Mouse (Mus musculus): ENCODE results near the gene Hpse2. TPM values are rescaled to one million over a fixed set of nuclear protein-coding genes. Genes with fewer than 3 reads are reported as not detected.
A peak's percentile ranks its signal among the peaks of the same experiment; 100 is the strongest.
"Not testable (repeated sequence)": the region's sequence is repeated elsewhere in the genome, so short reads cannot be mapped to it uniquely, and the experiment has no call there.

The Hpse2 gene
- polyA plus RNA-seq, 1 experiment from 2014 or later = 1.1 TPM

- no peaks in the 10 kb centered on the region for H3K9me3 ChIP-seq (ENCODE audit: control insufficient read depth, low read length)
- H3K4me1 ChIP-seq (ENCODE audit: control insufficient read depth in 2 of 2, insufficient read depth in 2 of 2, low read length in 2 of 2) = peaks cover 2 to 4% of the 10 kb centered on the region in 2 experiments; a peak in 2 of 4 replicates
- 2% methylated on average over 30 of the region's 31 CpGs for WGBS
- peaks cover 4% of the 10 kb centered on the region; the same call in 1 of the 2 replicates for H3K27me3 ChIP-seq (ENCODE audit: control insufficient read depth, insufficient read depth, low read length)
- H3K9ac ChIP-seq (ENCODE audit: low read length) = peak overlapping the region; percentile 48
- peak overlapping the region; percentile 46 to 51 for H3K4me3 ChIP-seq (ENCODE audit: control insufficient read depth in 1 of 2, insufficient read depth in 1 of 2, low read depth in 1 of 2, low read length in 2 of 2)
- peak overlapping the region; percentile 78 for H3K4me2 ChIP-seq (ENCODE audit: low read length)
- H3K27ac ChIP-seq (replicated peaks in 1 of 2; ENCODE audit: control insufficient read depth in 1 of 2, insufficient read depth in 1 of 2, low read depth in 2 of 2, low read length in 2 of 2) = no peak overlapping the region
- ATAC-seq (ENCODE audit: insufficient number of reproducible peaks, insufficient read depth, low FRiP score, low read depth) = peak; percentile 35
- H3K36me3 ChIP-seq (ENCODE audit: control insufficient read depth, insufficient read depth, low read length) = no peaks in the 10 kb centered on the region
Observed at GRCm38 (mm10) chr19:42794914-42795613, 593.1 kb downstream of the Hpse2 start.

GRCm38 (mm10) chr19:42788311-42788710 is 599.8 kb downstream of the Hpse2 start:
- Histone ChIP-seq H3K9me3 (ENCODE audit: control insufficient read depth, low read length) (no peaks in the 10 kb centered on the region), H3K9ac (ENCODE audit: low read length) (no peak overlapping the region), H3K4me3 (ENCODE audit: control insufficient read depth in 1 of 2, insufficient read depth in 1 of 2, low read depth in 1 of 2, low read length in 2 of 2) (no peak overlapping the region), H3K27ac (replicated peaks in 1 of 2; ENCODE audit: control insufficient read depth in 1 of 2, insufficient read depth in 1 of 2, low read depth in 2 of 2, low read length in 2 of 2) (no peak overlapping the region), H3K4me1 (ENCODE audit: control insufficient read depth in 2 of 2, insufficient read depth in 2 of 2, low read length in 2 of 2) (peaks cover 0 to 3% of the 10 kb centered on the region in 2 experiments; a peak in 2 of 4 replicates), H3K36me3 (ENCODE audit: control insufficient read depth, insufficient read depth, low read length) (no peaks in the 10 kb centered on the region), H3K4me2 (ENCODE audit: low read length) (no peak overlapping the region), H3K27me3 (ENCODE audit: control insufficient read depth, insufficient read depth, low read length) (peaks cover 5% of the 10 kb centered on the region)
- ATAC-seq (ENCODE audit: insufficient number of reproducible peaks, insufficient read depth, low FRiP score, low read depth) = no peak
- 32% methylated on average over 5 of the region's 5 CpGs for WGBS

DNA sequence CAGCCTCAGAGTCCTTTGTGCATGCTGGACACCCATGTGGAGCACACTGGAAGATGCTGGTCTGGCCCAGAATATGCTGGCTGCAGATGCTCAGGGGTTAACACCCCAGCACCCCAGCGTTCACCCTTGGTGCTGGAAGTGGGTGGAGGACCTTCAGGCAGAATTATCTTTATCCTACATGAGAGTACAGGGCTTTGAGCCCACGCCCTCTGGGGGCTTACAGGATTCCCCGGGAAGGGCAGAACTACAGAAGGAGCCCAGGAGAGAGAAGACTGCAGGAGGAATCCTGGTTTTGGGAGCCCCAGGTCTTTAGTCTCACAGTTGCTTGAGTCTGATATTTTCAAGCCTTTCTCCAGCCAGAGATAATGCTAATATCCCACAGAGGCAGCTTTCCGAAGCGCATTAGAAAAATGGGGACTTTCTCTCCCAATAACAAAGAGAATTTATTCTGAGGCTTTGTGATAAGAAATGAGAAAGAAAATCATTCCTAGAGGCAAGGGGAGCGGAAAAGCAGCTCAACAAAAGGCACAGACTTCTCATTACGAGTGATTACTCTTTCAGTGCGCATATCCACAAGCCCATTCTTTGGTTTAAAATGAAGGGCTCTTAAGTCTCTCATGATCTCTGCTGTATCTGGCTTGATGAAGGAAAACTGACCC is 602.5 kb downstream of the Hpse2 start:
- Histone ChIP-seq H3K27ac (replicated peaks in 1 of 2; ENCODE audit: control insufficient read depth in 1 of 2, insufficient read depth in 1 of 2, low read depth in 2 of 2, low read length in 2 of 2) (no peak overlapping the region), H3K4me2 (ENCODE audit: low read length) (no peak overlapping the region), H3K36me3 (ENCODE audit: control insufficient read depth, insufficient read depth, low read length) (no peaks in the 10 kb centered on the region), H3K9ac (ENCODE audit: low read length) (no peak overlapping the region), H3K9me3 (ENCODE audit: control insufficient read depth, low read length) (no peaks in the 10 kb centered on the region), H3K4me3 (ENCODE audit: control insufficient read depth in 1 of 2, insufficient read depth in 1 of 2, low read depth in 1 of 2, low read length in 2 of 2) (no peak overlapping the region), H3K27me3 (ENCODE audit: control insufficient read depth, insufficient read depth, low read length) (peaks cover 5% of the 10 kb centered on the region), H3K4me1 (ENCODE audit: control insufficient read depth in 2 of 2, insufficient read depth in 2 of 2, low read length in 2 of 2) (peaks cover 0 to 2% of the 10 kb centered on the region in 2 experiments; a peak in 1 of 4 replicates)
- no peak for ATAC-seq (ENCODE audit: insufficient number of reproducible peaks, insufficient read depth, low FRiP score, low read depth)
- 46% methylated on average over 8 of the region's 8 CpGs for WGBS

- H3K36me3 ChIP-seq (ENCODE audit: control insufficient read depth, insufficient read depth, low read length) = no peaks in the 10 kb centered on the region
- H3K9ac ChIP-seq (ENCODE audit: low read length) = no peak overlapping the region
- no peak overlapping the region for H3K4me2 ChIP-seq (ENCODE audit: low read length)
- 10% methylated on average over 2 of the region's 2 CpGs for WGBS
- no peak overlapping the region for H3K4me3 ChIP-seq (ENCODE audit: control insufficient read depth in 1 of 2, insufficient read depth in 1 of 2, low read depth in 1 of 2, low read length in 2 of 2)
- ATAC-seq (ENCODE audit: insufficient number of reproducible peaks, insufficient read depth, low FRiP score, low read depth) = no peak
- H3K9me3 ChIP-seq (ENCODE audit: control insufficient read depth, low read length) = no peaks in the 10 kb centered on the region
- peaks cover 5% of the 10 kb centered on the region for H3K27me3 ChIP-seq (ENCODE audit: control insufficient read depth, insufficient read depth, low read length)
- no peak overlapping the region for H3K27ac ChIP-seq (replicated peaks in 1 of 2; ENCODE audit: control insufficient read depth in 1 of 2, insufficient read depth in 1 of 2, low read depth in 2 of 2, low read length in 2 of 2)
- H3K4me1 ChIP-seq (ENCODE audit: control insufficient read depth in 2 of 2, insufficient read depth in 2 of 2, low read length in 2 of 2) = peaks cover under 1 to 2% of the 10 kb centered on the region in 2 experiments; a peak in 2 of 4 replicates
Observed at GRCm38 (mm10) chr19:42785129-42785528, 603.0 kb downstream of the Hpse2 start.

DNA sequence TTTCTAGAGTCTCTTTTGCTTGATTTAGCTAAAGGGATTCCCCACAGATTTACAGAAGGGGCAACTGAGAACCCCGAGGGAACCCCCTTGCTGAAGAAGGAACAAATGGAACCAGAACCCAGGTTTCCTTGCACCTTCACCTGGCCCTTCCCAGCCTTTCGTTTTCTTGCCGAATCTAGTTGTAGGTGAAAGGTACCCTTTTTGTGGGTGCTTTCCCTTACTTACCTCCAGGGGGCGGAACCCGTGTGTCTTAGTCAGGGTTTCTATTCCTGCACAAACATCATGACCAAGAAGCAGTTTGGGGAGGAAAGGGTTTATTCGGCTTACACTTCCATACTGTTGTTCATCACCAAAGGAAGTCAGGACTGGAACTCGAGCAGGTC is 608.0 kb downstream of the Hpse2 start:
- Histone ChIP-seq H3K9ac (ENCODE audit: low read length) (peak overlapping the region; percentile 74), H3K4me2 (ENCODE audit: low read length) (peak overlapping the region; percentile 71), H3K27ac (replicated peaks in 1 of 2; ENCODE audit: control insufficient read depth in 1 of 2, insufficient read depth in 1 of 2, low read depth in 2 of 2, low read length in 2 of 2) (peak overlapping the region; percentile 59 to 77; a peak in 3 of 4 replicates), H3K4me3 (ENCODE audit: control insufficient read depth in 1 of 2, insufficient read depth in 1 of 2, low read depth in 1 of 2, low read length in 2 of 2) (peak overlapping the region; percentile 65 to 91)
- not testable (repeated sequence) for H3K9me3 ChIP-seq (ENCODE audit: control insufficient read depth, low read length); H3K36me3 ChIP-seq (ENCODE audit: control insufficient read depth, insufficient read depth, low read length); H3K27me3 ChIP-seq (ENCODE audit: control insufficient read depth, insufficient read depth, low read length); ATAC-seq (ENCODE audit: insufficient number of reproducible peaks, insufficient read depth, low FRiP score, low read depth); H3K4me1 ChIP-seq (ENCODE audit: control insufficient read depth in 2 of 2, insufficient read depth in 2 of 2, low read length in 2 of 2)
- 49% methylated on average over 7 of the region's 7 CpGs for WGBS

DNA sequence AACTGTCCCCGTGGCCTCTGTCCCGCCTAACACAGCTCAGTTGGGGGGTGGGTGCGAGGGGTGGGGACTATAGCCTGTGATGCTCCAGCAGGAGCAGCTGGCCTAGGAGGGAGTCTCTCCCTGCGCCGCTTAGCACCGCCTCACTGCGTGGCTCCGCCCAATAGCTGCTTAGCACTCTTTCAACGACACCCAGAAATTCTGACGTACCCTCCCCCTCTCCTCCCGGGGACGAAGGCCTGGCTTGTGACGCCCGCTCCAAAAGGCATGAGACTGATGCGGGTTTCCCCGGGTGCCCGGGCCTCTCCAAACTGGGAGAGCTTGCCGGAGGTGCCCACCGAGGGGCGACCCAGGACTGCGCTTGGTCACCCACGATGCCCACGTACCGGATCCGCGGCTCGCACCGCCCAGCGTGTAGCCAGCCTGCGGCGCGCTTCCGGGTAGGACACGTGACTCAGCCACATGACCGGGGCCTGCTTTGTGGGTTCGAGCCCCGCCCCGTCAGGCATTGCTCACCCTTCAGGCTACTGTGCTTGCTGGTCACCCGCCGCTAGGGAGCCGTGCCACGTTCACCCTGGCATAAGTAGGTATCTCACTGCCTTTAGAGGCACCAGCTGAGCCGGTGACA is 608.5 kb downstream of the Hpse2 start, which contains the start of gene Hps1:
Hps1 (minus strand) TSS at position 448 of the 625 bp plus-strand sequence.
- WGBS = under 1% methylated on average over 43 of the region's 43 CpGs
- Histone ChIP-seq H3K4me2 (ENCODE audit: low read length) (peak within 1 kb of the TSS; percentile 71), H3K27me3 (ENCODE audit: control insufficient read depth, insufficient read depth, low read length) (no peaks in the 10 kb centered on the region), H3K4me3 (ENCODE audit: control insufficient read depth in 1 of 2, insufficient read depth in 1 of 2, low read depth in 1 of 2, low read length in 2 of 2) (peak within 1 kb of the TSS; percentile 65 to 91), H3K4me1 (ENCODE audit: control insufficient read depth in 2 of 2, insufficient read depth in 2 of 2, low read length in 2 of 2) (peaks cover 3 to 6% of the 10 kb centered on the region in 2 experiments; a peak in 2 of 4 replicates), H3K27ac (replicated peaks in 1 of 2; ENCODE audit: control insufficient read depth in 1 of 2, insufficient read depth in 1 of 2, low read depth in 2 of 2, low read length in 2 of 2) (peak within 1 kb of the TSS; percentile 59 to 77), H3K36me3 (ENCODE audit: control insufficient read depth, insufficient read depth, low read length) (no peaks in the 10 kb centered on the region), H3K9me3 (ENCODE audit: control insufficient read depth, low read length) (no peaks in the 10 kb centered on the region), H3K9ac (ENCODE audit: low read length) (peak within 1 kb of the TSS; percentile 74)
- peak; percentile 92 for ATAC-seq (ENCODE audit: insufficient number of reproducible peaks, insufficient read depth, low FRiP score, low read depth)

DNA sequence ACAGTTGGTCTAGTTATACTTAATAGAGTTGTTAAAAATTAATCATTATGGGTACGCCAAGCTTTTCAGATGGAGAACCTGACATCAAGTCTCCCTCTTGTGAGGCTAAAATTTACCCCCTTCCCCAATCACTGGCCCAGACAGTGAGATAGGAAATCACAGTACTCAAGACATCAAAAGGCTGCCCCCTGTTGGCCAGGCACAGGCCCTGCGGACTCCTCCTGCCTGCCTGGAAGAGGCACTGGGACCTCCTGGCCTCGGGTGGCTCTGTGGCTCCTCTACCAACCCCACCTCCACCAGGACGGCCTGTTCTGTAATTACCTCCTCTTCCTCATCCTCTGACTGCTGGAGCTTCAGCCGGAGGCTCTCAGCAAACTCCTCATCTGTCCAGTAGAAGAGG is 610.4 kb downstream of the Hpse2 start:
- no peak overlapping the region for H3K9ac ChIP-seq (ENCODE audit: low read length)
- H3K27ac ChIP-seq (replicated peaks in 1 of 2; ENCODE audit: control insufficient read depth in 1 of 2, insufficient read depth in 1 of 2, low read depth in 2 of 2, low read length in 2 of 2) = no peak overlapping the region
- 74% methylated on average over 5 of the region's 5 CpGs for WGBS
- H3K27me3 ChIP-seq (ENCODE audit: control insufficient read depth, insufficient read depth, low read length) = no peaks in the 10 kb centered on the region
- no peak for ATAC-seq (ENCODE audit: insufficient number of reproducible peaks, insufficient read depth, low FRiP score, low read depth)
- no peak overlapping the region for H3K4me3 ChIP-seq (ENCODE audit: control insufficient read depth in 1 of 2, insufficient read depth in 1 of 2, low read depth in 1 of 2, low read length in 2 of 2)
- H3K36me3 ChIP-seq (ENCODE audit: control insufficient read depth, insufficient read depth, low read length) = no peaks in the 10 kb centered on the region
- H3K4me2 ChIP-seq (ENCODE audit: low read length) = no peak overlapping the region
- H3K9me3 ChIP-seq (ENCODE audit: control insufficient read depth, low read length) = no peaks in the 10 kb centered on the region
- peaks cover 3 to 6% of the 10 kb centered on the region in 2 experiments; a peak in 2 of 4 replicates for H3K4me1 ChIP-seq (ENCODE audit: control insufficient read depth in 2 of 2, insufficient read depth in 2 of 2, low read length in 2 of 2)
